Mouse (Mus musculus): ENCODE measurements around the gene Medag. TPM values are rescaled to one million over a fixed set of nuclear protein-coding genes. Genes with fewer than 3 reads are reported as not detected.

Gene Medag
- total RNA-seq, 4 experiments from 2014 or later: 3.5 to 4.1 (median 3.7) TPM

Other genes with a start within 250 kb of the Medag start
- 10 to 100 TPM; 39.7 to 46.2 (median 41.6) TPM for gene Uspl1, start 227.4 kb upstream of the Medag start, total RNA-seq (2022)
- 100 to 1,000 TPM; 119 to 140 (median 134) TPM for gene Hmgb1, start 227.3 kb upstream of the Medag start, total RNA-seq (2022)
- gene Alox5ap, start 147.0 kb upstream of the Medag start, total RNA-seq (2022): 10 to 100 TPM; 10.3 to 19.4 (median 11.9) TPM
- under 1 TPM in 1 of 4 experiments, not detected in 3; 0.23 TPM for gene Tex26, start 27.9 kb downstream of the Medag start, total RNA-seq (2022)
- gene Wdr95, start 116.9 kb downstream of the Medag start, total RNA-seq (2022): under 1 TPM; 0.18 to 0.90 (median 0.44) TPM
- 100 to 1,000 TPM; 269 to 406 (median 334) TPM for gene Hsph1, start 224.6 kb downstream of the Medag start, total RNA-seq (2022)

Data from layer of hippocampus, adult 8-10 months (tissue).